Mouse (Mus musculus) hindbrain, embryonic 12.5 days (tissue): ENCODE measurements around the gene Thy1. TPM values are rescaled to one million over a fixed set of nuclear protein-coding genes. Genes with fewer than 3 reads are reported as not detected.

Source experiments
- ATAC-seq: fragments of 200-750 bp; cut with Nextera tagmentation; 2 replicates; pipeline ENCODE4 v1.8.0; 2017; ENCODE audit warnings: moderate TSS enrichment; ENCODE audit not compliant: low FRiP score
- H3K27ac ChIP-seq: fragments of 300-500 bp; sonication (generic); 2 replicates; pipeline ENCODE4 v1.5.1; 2016; ENCODE audit warnings: mild to moderate bottlenecking
- H3K27me3 ChIP-seq: fragments of 300-500 bp; sonication (generic); 2 replicates; pipeline ENCODE4 v1.6.1; 2016; ENCODE audit warnings: mild to moderate bottlenecking
- H3K36me3 ChIP-seq: fragments of 300-500 bp; sonication (generic); 2 replicates; pipeline ENCODE4 v1.6.1; 2016; ENCODE audit warnings: mild to moderate bottlenecking
- H3K4me1 ChIP-seq: fragments of 300-500 bp; sonication (generic); 2 replicates; pipeline ENCODE4 v1.6.1; 2016
- H3K4me2 ChIP-seq: fragments of 300-500 bp; sonication (generic); replicated peaks from 2 replicates; pipeline ENCODE4 v1.6.1; 2016; ENCODE audit warnings: mild to moderate bottlenecking
- H3K4me3 ChIP-seq: fragments of 300-500 bp; sonication (generic); 2 replicates; pipeline ENCODE4 v1.5.1; 2016; ENCODE audit warnings: mild to moderate bottlenecking
- H3K9ac ChIP-seq: fragments of 300-500 bp; sonication (generic); 2 replicates; pipeline ENCODE4 v1.6.1; 2016; ENCODE audit warnings: mild to moderate bottlenecking, moderate library complexity
- H3K9me3 ChIP-seq: fragments of 300-500 bp; sonication (generic); replicated peaks from 2 replicates; pipeline ENCODE4 v1.6.1; 2016; ENCODE audit warnings: mild to moderate bottlenecking
- WGBS: fragments of 180-500 bp; shearing (Covaris S2); methylation state at CpG from one replicate; pipeline ENCODE4 v1.1.7; 2016; 5-methylcytosine and 5-hydroxymethylcytosine counted together
- polyA plus RNA-seq: library from polyadenylated mRNA; unstranded; fragments of >200 nt; fragmentation: Nextera tagmentation; extraction: Ambion mirVana; gene quantifications from 2 replicates; pipeline ENCODE4 v1.2.1, GENCODE M21; 2016

Thy1 gene
- polyA plus RNA-seq, 1 experiment from 2014 or later, result not detected

GRCm38 (mm10) chr9:44017846-44018245 lies 25.3 kb upstream of the Thy1 start:
- no peaks in the 10 kb centered on the region for H3K9me3 ChIP-seq
- ATAC-seq, result no peak
- H3K36me3 ChIP-seq, result no peaks in the 10 kb centered on the region
- no peak overlapping the region for H3K27ac ChIP-seq
- 87% methylated on average over 5 of the region's 5 CpGs for WGBS
- no peak overlapping the region for H3K4me2 ChIP-seq
- no peaks in the 10 kb centered on the region for H3K27me3 ChIP-seq
- no peaks in the 10 kb centered on the region for H3K4me1 ChIP-seq
- H3K9ac ChIP-seq, result no peak overlapping the region
- H3K4me3 ChIP-seq, result no peak overlapping the region

DNA sequence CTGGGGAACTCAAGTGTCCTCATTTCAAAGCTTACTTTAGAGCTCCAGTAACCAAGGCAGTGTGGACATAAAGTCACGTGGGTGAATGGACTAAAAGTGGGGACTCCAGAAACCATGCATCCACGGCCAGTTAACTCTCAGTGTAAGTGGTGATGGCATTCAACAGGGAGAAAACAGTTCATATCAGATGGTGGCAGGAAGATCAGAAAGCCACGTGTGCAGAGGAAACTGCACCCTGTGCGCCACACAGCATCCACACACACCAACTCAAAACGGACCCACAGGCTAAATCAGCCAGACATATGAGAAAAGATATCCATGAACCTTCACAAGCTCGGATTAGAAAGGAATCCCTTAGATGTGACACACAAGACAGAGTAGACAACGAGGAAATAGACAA lies 23.2 kb upstream of the Thy1 start:
- no peak overlapping the region for H3K4me3 ChIP-seq
- no peaks in the 10 kb centered on the region for H3K27me3 ChIP-seq
- H3K36me3 ChIP-seq, result no peaks in the 10 kb centered on the region
- H3K27ac ChIP-seq, result no peak overlapping the region
- ATAC-seq, result no peak
- no peaks in the 10 kb centered on the region for H3K4me1 ChIP-seq
- H3K9ac ChIP-seq, result no peak overlapping the region
- 86% methylated on average over 7 of the region's 7 CpGs for WGBS
- no peak overlapping the region for H3K4me2 ChIP-seq
- H3K9me3 ChIP-seq, result no peaks in the 10 kb centered on the region

DNA sequence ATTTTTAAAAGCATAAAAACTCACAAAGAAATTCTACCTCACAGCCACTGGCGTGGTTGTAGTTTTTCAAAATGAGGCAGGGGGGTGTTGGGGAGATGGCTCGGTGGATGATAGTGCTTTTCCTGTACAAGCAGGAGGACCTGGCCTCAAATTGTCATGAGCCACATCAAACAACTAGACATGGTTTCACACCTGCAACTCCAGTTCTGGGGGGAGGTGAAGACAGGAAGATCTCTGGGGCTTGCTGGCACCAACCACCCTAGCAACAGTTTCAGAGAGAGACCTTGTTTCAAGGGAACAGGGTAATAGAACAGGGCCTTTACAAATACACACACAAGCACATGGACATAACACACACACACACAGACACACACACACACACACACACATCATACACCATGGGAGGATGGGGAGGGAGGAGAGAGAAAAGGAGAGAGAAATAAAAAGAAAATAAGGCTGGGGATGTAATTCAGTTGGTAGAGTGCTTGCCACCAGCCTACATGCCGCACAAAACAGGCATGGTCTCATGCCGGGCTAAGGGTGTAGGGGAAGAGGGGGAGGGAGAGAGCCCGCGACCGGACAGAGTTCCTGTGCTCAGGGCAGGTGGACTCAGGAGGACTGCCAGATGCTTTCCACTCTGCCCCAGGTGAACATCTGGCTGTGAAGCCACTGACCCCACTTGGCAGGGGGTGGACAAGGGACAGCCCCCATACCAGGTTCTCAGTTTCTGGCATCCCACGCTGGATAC lies 20.9 kb upstream of the Thy1 start:
- Histone ChIP-seq H3K4me1 (no peaks in the 10 kb centered on the region), H3K4me3 (no peak overlapping the region), H3K36me3 (no peaks in the 10 kb centered on the region), H3K27ac (no peak overlapping the region), H3K27me3 (no peaks in the 10 kb centered on the region), H3K9ac (no peak overlapping the region), H3K4me2 (no peak overlapping the region), H3K9me3 (no peaks in the 10 kb centered on the region)
- WGBS, result 63% methylated on average over 8 of the region's 8 CpGs
- ATAC-seq, result no peak

DNA sequence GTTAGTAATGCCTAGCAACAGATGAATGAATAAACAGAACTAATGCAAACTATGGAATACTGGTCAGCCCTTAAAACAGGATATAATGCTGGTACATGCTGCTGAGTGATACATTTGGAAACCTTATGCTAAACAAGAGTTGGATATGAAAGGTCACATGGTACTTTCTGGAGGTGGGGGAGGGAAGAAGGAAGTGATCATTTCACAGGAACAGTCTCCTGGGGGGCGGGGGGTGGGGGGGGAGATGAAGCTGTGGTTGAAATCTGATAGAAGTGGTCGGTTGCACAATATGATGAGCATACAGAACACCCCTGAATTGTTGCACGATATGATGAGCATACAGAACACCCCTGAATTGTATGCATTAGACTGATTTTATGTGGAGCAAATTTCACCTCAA lies 19.1 kb upstream of the Thy1 start:
- Histone ChIP-seq H3K36me3 (no peaks in the 10 kb centered on the region), H3K4me2 (no peak overlapping the region), H3K9me3 (no peaks in the 10 kb centered on the region), H3K27me3 (no peaks in the 10 kb centered on the region), H3K4me1 (no peaks in the 10 kb centered on the region), H3K4me3 (no peak overlapping the region), H3K9ac (no peak overlapping the region), H3K27ac (no peak overlapping the region)
- 84% methylated on average over 3 of the region's 3 CpGs for WGBS
- no peak for ATAC-seq

DNA sequence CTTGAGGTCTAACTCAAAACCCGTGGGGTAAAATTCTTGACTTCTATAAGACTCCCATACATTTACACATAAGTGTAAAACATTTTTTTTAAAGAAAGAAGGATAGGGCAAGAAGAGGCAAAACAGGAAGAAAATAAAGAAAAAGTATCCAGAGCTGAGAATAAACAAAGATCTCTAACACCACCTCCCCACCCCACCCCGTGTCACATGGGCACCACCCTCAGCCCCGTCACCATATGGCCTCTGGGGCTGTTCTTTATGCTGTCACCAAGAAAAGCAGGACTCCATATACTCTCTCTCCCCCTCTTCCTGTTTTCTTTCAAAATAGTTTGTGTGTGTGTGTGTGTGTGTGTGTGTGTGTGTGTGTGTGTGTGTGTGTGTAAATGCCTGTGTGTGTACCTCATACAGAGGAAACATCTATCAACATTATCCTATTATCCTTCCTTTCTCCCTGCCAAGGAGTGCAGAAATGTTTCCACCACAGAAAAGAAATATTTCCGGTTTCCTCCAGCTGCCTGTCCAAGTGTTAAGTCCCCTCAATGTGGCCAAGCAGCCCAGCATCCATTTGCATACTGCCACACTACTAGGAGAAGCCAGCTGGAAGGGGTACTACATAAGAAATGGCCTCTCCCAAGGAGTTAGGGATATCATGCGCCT lies 13.5 kb upstream of the Thy1 start:
- 68% methylated on average over 5 of the region's 5 CpGs for WGBS
- ATAC-seq, result no peak
- Histone ChIP-seq H3K36me3 (no peaks in the 10 kb centered on the region), H3K4me3 (no peak overlapping the region), H3K9me3 (no peaks in the 10 kb centered on the region), H3K4me1 (no peaks in the 10 kb centered on the region), H3K9ac (no peak overlapping the region), H3K27me3 (no peaks in the 10 kb centered on the region), H3K4me2 (no peak overlapping the region), H3K27ac (no peak overlapping the region)

DNA sequence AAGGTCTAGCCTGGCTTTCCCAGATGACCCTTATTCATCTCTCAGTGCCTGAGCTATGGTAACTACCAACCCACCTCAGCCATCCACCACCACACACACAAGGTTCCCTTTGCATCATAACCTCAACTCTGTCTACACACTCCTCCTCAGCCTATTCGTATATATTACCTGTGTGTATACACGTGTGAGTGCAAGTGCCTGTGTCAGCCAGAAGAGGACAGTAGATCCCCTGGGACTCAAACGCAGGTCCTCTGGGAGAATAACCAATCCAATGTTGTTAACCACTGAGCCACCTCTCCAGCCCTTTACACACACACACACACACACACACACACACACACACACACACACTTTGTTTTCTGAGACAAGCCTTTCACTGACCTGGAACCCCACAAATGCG lies 12.5 kb upstream of the Thy1 start:
- Histone ChIP-seq H3K4me3 (no peak overlapping the region), H3K9me3 (no peaks in the 10 kb centered on the region), H3K9ac (no peak overlapping the region), H3K4me1 (no peaks in the 10 kb centered on the region), H3K27ac (no peak overlapping the region), H3K36me3 (no peaks in the 10 kb centered on the region), H3K4me2 (no peak overlapping the region), H3K27me3 (0 out of 2 replicates have a peak, but pooled peaks cover 5% of the 10 kb centered on the region)
- 97% methylated on average over 4 of the region's 4 CpGs for WGBS
- no peak for ATAC-seq

DNA sequence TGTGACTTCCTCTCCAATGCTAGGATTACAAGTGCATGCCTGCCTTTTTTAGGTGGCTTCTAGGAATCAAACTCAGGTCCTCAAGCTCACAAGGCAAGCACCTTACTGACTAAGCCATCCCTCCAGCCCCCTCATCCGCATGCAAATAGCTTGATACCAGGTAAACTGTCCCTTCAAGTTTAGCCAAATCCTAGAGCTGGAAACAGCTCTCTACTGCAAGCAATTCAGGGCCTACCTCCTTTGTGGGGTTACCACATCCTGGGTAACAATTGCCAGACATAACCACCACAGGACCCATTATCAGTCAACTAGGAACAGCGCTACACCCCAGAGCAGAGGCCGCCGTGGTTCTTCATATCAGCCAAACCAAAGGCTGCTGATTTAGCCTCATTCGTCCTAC lies 12.1 kb upstream of the Thy1 start:
- Histone ChIP-seq H3K27me3 (0 out of 2 replicates have a peak, but pooled peaks cover 5% of the 10 kb centered on the region), H3K36me3 (no peaks in the 10 kb centered on the region), H3K4me2 (no peak overlapping the region), H3K4me3 (no peak overlapping the region), H3K27ac (no peak overlapping the region), H3K4me1 (no peaks in the 10 kb centered on the region), H3K9ac (no peak overlapping the region), H3K9me3 (no peaks in the 10 kb centered on the region)
- no peak for ATAC-seq
- WGBS, result 91% methylated on average over 5 of the region's 5 CpGs

DNA sequence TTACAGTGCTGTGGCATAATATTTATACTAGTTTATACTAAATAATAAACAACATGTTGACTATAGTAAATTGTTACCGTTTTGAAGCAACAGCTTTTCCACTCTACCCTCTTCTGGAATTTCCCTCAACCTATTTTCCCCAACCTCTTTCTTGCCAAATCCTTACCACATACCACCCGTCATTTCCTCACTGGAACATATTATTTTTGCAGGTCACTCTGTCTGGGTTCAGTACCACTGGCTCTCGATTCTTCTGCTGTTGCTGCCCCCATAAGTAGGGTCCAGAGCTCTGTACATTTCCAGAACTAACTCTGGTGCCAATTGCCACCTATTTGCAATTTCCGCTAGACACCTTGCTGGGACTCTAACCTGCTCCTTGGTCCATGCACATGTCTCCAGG lies 11.2 kb upstream of the Thy1 start:
- Histone ChIP-seq H3K9ac (no peak overlapping the region), H3K27ac (no peak overlapping the region), H3K36me3 (no peaks in the 10 kb centered on the region), H3K4me2 (no peak overlapping the region), H3K4me1 (no peaks in the 10 kb centered on the region), H3K27me3 (0 out of 2 replicates have a peak, but pooled peaks cover 5% of the 10 kb centered on the region), H3K4me3 (no peak overlapping the region), H3K9me3 (no peaks in the 10 kb centered on the region)
- ATAC-seq, result no peak
- 79% methylated on average over 4 of the region's 4 CpGs for WGBS

DNA sequence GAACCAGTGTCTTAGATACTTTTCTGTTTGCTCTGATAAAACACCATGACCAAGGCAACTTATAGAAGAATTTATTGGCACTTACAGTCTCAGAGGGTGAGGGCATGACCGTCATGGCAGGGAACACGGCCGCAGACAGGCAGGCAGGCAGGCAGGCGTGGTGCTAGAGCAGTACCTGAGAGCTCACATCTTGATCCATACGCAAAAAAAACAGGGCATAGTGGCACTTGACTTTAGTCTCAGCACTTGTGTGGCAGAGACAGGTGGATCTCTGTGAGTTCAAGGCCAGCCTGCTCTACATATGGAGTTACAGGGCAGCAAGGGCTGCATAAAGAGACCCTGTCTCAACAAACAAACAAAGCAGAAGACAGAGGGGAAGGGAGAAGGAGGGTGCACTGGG lies 9.9 kb upstream of the Thy1 start:
- Histone ChIP-seq H3K4me2 (no peak overlapping the region), H3K4me1 (no peaks in the 10 kb centered on the region), H3K27ac (no peak overlapping the region), H3K36me3 (no peaks in the 10 kb centered on the region), H3K9me3 (no peaks in the 10 kb centered on the region; the same call in 1 of the 2 replicates), H3K9ac (no peak overlapping the region), H3K27me3 (0 out of 2 replicates have a peak, but pooled peaks cover 5% of the 10 kb centered on the region), H3K4me3 (no peak overlapping the region)
- ATAC-seq, result no peak
- WGBS, result 90% methylated on average over 5 of the region's 5 CpGs

DNA sequence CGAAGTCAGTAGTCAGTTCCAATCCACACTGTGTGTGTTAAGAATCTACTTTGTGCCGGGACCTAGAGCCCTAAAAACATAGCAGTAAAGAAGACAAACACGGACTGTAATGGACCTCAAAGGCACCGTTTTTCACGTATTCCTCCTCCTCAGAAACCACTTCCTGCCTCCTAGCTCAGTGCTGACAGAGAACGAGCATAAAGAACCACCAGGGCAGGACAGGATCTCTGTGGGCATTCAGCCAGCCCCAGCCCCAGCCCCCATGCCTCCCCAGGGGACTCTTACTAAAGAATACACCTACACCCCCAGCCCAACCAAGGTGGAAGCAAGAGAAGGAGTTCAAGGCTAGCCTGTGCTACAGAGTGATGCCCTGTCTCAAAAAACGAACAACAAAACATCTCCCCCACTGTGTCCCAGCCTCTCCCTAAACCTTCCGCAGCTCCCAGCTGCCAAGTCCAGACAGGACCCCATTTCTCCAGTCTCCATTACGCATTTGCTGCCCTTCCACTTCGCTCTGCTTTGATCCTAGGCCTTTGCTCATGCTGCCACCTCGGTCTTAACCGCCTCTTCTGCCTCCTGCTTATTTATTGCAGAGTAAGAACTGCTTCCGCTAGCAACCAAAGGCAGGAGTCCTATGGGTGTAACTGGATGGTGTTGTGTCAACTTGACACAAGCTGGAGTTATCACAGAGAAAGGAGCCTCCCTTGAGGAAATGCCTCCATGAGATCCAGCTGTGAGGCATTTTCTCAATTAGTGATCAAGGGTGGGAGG lies 9.0 kb upstream of the Thy1 start:
- H3K4me1 ChIP-seq, result no peaks in the 10 kb centered on the region
- no peaks in the 10 kb centered on the region; the same call in 1 of the 2 replicates for H3K9me3 ChIP-seq
- H3K4me2 ChIP-seq, result no peak overlapping the region
- no peaks in the 10 kb centered on the region for H3K36me3 ChIP-seq
- H3K27me3 ChIP-seq, result 0 out of 2 replicates have a peak, but pooled peaks cover 5% of the 10 kb centered on the region
- no peak overlapping the region for H3K27ac ChIP-seq
- no peak overlapping the region for H3K9ac ChIP-seq
- no peak overlapping the region for H3K4me3 ChIP-seq
- ATAC-seq, result no peak
- WGBS, result 79% methylated on average over 13 of the region's 13 CpGs

DNA sequence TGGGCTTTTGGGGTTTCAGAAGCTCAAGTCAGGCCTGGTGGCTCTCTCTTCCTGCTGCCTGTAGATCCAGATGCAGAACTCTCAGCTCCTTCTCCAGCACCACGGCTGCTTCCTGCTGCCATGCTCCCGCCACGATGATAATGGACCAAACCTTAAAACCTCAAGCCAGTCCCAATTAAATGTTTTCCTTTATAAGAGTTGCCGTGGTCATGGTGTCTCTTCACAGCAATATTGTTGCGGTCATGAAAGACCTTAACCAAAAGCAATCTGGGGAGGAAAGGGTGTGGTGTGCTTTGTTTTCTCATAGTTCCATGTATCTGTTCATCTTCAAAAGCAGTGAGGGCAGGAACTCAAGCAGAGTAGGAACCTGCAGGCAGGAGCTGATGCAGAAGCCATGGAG lies 6.1 kb upstream of the Thy1 start:
- whole genome bisulfite sequencing, result 94% methylated on average over 5 of the region's 5 CpGs
- no peak overlapping the region for H3K9ac ChIP-seq
- H3K4me2 ChIP-seq, result no peak overlapping the region
- no peak overlapping the region for H3K4me3 ChIP-seq
- no peaks in the 10 kb centered on the region for H3K4me1 ChIP-seq
- no peaks in the 10 kb centered on the region; the same call in 1 of the 2 replicates for H3K9me3 ChIP-seq
- no peaks in the 10 kb centered on the region for H3K36me3 ChIP-seq
- H3K27ac ChIP-seq, result no peak overlapping the region
- H3K27me3 ChIP-seq, result peaks cover 20% of the 10 kb centered on the region
- no peak for ATAC-seq
